Mouse (Mus musculus) G1E (cell line): ENCODE measurements around the gene Psd4.

ENCODE experiments used
- CTCF ChIP-seq: IDR thresholded peaks from 2 replicates; pipeline ENCODE4 v1.5.1; 2012; ENCODE audit warnings: low read depth, low read length, inconsistent platforms, mixed read lengths
- GATA1 ChIP-seq: IDR thresholded peaks from 2 replicates; pipeline ENCODE4 v1.6.1; 2012; ENCODE audit warnings: borderline replicate concordance, low read length, inconsistent platforms, mixed read lengths
- TAL1 ChIP-seq: conservative IDR thresholded peaks from 2 replicates; pipeline ENCODE4 v1.6.1; 2012; ENCODE audit warnings: low read depth, low read length, inconsistent platforms, mixed read lengths

DNA sequence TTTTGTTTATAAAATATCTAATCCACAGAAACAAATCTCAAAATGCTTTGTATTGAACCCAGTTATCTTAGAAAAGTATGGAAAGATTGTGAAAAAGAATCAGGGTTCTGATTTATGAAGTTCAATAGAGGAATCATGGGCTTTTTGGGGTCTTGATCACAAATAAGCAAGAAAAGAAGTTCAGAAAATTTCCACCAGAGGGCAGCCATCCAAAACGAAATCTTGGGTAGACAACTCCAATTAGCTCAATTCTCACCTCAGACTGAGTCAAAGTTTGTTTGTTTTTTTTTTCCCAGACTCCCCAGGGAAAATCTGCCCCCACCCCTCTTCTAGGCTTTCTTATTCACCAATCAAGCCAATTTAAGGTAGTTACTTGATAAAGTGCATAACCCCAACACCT, 9.7 kb upstream of the Psd4 start:
- TF ChIP-seq CTCF: no peak
- no peak for TF ChIP-seq GATA1
- no peak for TF ChIP-seq TAL1
